Mouse (Mus musculus): ENCODE results near the gene Kat6b.

GRCm38 (mm10) chr14:21511438-21511837 is 30.2 kb downstream of the Kat6b start:
- TF ChIP-seq POLR2AphosphoS2 (IDR thresholded peaks at IDR 0.05; ENCODE audit: low read depth, low read length) (no peak), CTCF (conservative IDR thresholded peaks at IDR 0.05 in 1 of 2, IDR thresholded peaks at IDR 0.05 in 1 of 2; ENCODE audit: low read depth in 2 of 2, low read length in 2 of 2) (no peak), EP300 (IDR thresholded peaks at IDR 0.05; ENCODE audit: low read length) (no peak), IRF4 (IDR thresholded peaks at IDR 0.05; ENCODE audit: low read depth, low read length) (no peak), POLR2A (IDR thresholded peaks at IDR 0.05; ENCODE audit: low read depth, low read length) (no peak), JUN (IDR thresholded peaks at IDR 0.05; ENCODE audit: insufficient read depth, low read depth, low read length) (no peak)

Data from CH12.LX (cell line).